Mouse (Mus musculus) c-Kit-positive CD71-positive TER-119-positive erythroid progenitor cells, embryonic 14.5 days (primary cell): ENCODE measurements around the gene 1700015G11Rik.
A peak's percentile ranks its signal among the peaks of the same experiment; 100 is the strongest.

Experiments used
- DNase-seq: peaks from one replicate; pipeline ENCODE4 v3.0.0-alpha.2; 2013; ENCODE audit warnings: low spot score

1700015G11Rik gene

GRCm38 (mm10) chr7:52015628-52016027 lies at the start of gene 1700015G11Rik:
Gene 1700015G11Rik (minus strand): TSS chr7:52015728.
- DNase-seq, result no peak

GRCm38 (mm10) chr7:52056954-52057353 lies 41.4 kb upstream of the 1700015G11Rik start:
- DNase-seq, result no peak

- DNase-seq, result no peak
These were observed 40.7 kb upstream of the 1700015G11Rik start for GRCm38 (mm10) chr7:52056274-52056673.

- no peak for DNase-seq
These were observed 40.3 kb upstream of the 1700015G11Rik start for GRCm38 (mm10) chr7:52055831-52056230.

GRCm38 (mm10) chr7:52037600-52038582 lies 22.4 kb upstream of the 1700015G11Rik start:
- peak; percentile 12 for DNase-seq

- no peak for DNase-seq
These were observed 8.6 kb upstream of the 1700015G11Rik start for GRCm38 (mm10) chr7:52024050-52024626.

GRCm38 (mm10) chr7:52022039-52022438 lies 6.5 kb upstream of the 1700015G11Rik start:
- no peak for DNase-seq

- no peak for DNase-seq
These were observed 348 bp downstream of the 1700015G11Rik start for GRCm38 (mm10) chr7:52015180-52015579.

- no peak for DNase-seq
These were observed 2.1 kb downstream of the 1700015G11Rik start for GRCm38 (mm10) chr7:52013457-52013856.

GRCm38 (mm10) chr7:52007138-52007537 lies 8.4 kb downstream of the 1700015G11Rik start:
- no peak for DNase-seq

GRCm38 (mm10) chr7:52006296-52006630 lies 9.3 kb downstream of the 1700015G11Rik start:
- no peak for DNase-seq

GRCm38 (mm10) chr7:52005511-52006295 lies 9.8 kb downstream of the 1700015G11Rik start, which contains the start of gene Svip:
Gene Svip (minus strand): TSS chr7:52006018.
- DNase-seq, result peak; percentile 93

GRCm38 (mm10) chr7:51991020-51991419 lies 24.5 kb downstream of the 1700015G11Rik start:
- DNase-seq, result peak; percentile 83

GRCm38 (mm10) chr7:51986909-51987308 lies 28.6 kb downstream of the 1700015G11Rik start:
- no peak for DNase-seq

GRCm38 (mm10) chr7:51985763-51986162 lies 29.8 kb downstream of the 1700015G11Rik start:
- DNase-seq, result no peak

GRCm38 (mm10) chr7:51982303-51982702 lies 33.2 kb downstream of the 1700015G11Rik start:
- no peak for DNase-seq

- no peak for DNase-seq
These were observed 36.3 kb downstream of the 1700015G11Rik start for GRCm38 (mm10) chr7:51979271-51979670.

- DNase-seq, result no peak
These were observed 40.3 kb downstream of the 1700015G11Rik start for GRCm38 (mm10) chr7:51975181-51975580.

- DNase-seq, result no peak
These were observed 42.0 kb downstream of the 1700015G11Rik start for GRCm38 (mm10) chr7:51973526-51973925.

- no peak for DNase-seq
These were observed 42.4 kb downstream of the 1700015G11Rik start for GRCm38 (mm10) chr7:51973091-51973490.

GRCm38 (mm10) chr7:51972252-51972855 lies 43.2 kb downstream of the 1700015G11Rik start:
- DNase-seq, result peak; percentile 55

- no peak for DNase-seq
These were observed 46.1 kb downstream of the 1700015G11Rik start for GRCm38 (mm10) chr7:51969379-51969778.
